In the genomic region with DNA sequence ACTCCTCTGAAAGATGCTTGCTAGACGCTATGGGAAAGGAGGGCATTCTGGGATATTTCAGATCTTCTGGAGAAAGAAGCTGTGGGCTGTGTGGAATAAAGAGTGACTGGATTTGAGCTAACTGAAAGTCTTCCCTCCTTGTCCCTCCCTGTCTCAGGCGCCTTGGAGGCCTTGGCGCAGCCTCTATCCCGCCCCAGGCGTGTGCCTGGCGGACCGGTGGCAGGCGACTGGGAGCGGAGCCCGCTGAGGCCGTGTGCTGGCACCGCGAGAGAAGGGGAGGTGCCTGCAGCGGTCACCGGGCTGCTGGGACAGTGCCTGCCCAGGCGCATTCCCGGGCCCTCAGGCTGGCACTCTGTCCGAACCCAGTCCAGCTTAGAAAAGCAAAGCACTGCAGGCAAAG, we compare ENCODE assay signal across 8 mouse cellular contexts. TPM values are rescaled to one million over a fixed set of nuclear protein-coding genes. Genes with fewer than 3 reads are reported as not detected.
DNase-seq lines count a peak whose midpoint lies in the region; ATAC-seq and TF ChIP-seq lines count a peak whose summit lies in the region.

No protein-coding gene starts in this region.

- peak; percentile 48; the same call in 1 of the 2 replicates for ATAC-seq in lung, embryonic 16.5 days (ENCODE audit: low read depth)
- ATAC-seq in heart, embryonic 12.5 days (ENCODE audit: insufficient number of reproducible peaks, low FRiP score): no peak
- 0 out of 2 replicates have a peak, but pooled peaks have one; percentile 13 for ATAC-seq in kidney, embryonic 15.5 days (replicated peaks; ENCODE audit: low FRiP score)
- peak; percentile 42; the same call in 1 of the 2 replicates for ATAC-seq in midbrain, embryonic 12.5 days (ENCODE audit: low FRiP score, low read depth)

- no peak for DNase-seq in lung, adult 2 months
- peak; percentile 50 for DNase-seq in embryonic facial prominence, embryonic 10.5 days (ENCODE audit: low spot score)
- DNase-seq in spleen, adult 18-20 months: no peak
- DNase-seq in thymus, postnatal 36 days: no peak

- peak overlapping the region; percentile 40 for H3K4me2 ChIP-seq in lung, embryonic 16.5 days (ENCODE audit: low read depth, low read length)
- H3K4me2 ChIP-seq in heart, embryonic 12.5 days: peak overlapping the region; percentile 98
- peak overlapping the region; percentile 99 for H3K4me2 ChIP-seq in kidney, embryonic 15.5 days
- H3K4me2 ChIP-seq in midbrain, embryonic 12.5 days (replicated peaks): peak overlapping the region; percentile 62

- no peak for TF ChIP-seq POLR2A in lung, adult 2 months (IDR thresholded peaks at IDR 0.05; ENCODE audit: borderline replicate concordance, extremely low read depth, low read depth, low read length)

- H3K27ac ChIP-seq in lung, embryonic 16.5 days (ENCODE audit: low read length): no peak overlapping the region
- H3K27ac ChIP-seq in embryonic facial prominence, embryonic 10.5 days (replicated peaks): no peak overlapping the region; the same call in 1 of the 2 replicates
- H3K27ac ChIP-seq in heart, embryonic 12.5 days (ENCODE audit: poor library complexity, severe bottlenecking): no peak overlapping the region
- no peak overlapping the region for H3K27ac ChIP-seq in kidney, embryonic 15.5 days
- H3K27ac ChIP-seq in midbrain, embryonic 12.5 days (replicated peaks): peak overlapping the region; percentile 98

- H3K9ac ChIP-seq in lung, embryonic 16.5 days (ENCODE audit: low read length): 0 out of 2 replicates have a peak overlapping the region, but pooled peaks have one; percentile 15
- no peak overlapping the region for H3K9ac ChIP-seq in heart, embryonic 12.5 days
- no peak overlapping the region for H3K9ac ChIP-seq in kidney, embryonic 15.5 days
- peak overlapping the region; percentile 98 for H3K9ac ChIP-seq in midbrain, embryonic 12.5 days (replicated peaks)

- under 1% methylated on average over 18 of the region's 18 CpGs for WGBS in lung, embryonic 16.5 days
- 2% methylated on average over 18 of the region's 18 CpGs for WGBS in lung, adult 2 months
- WGBS in embryonic facial prominence, embryonic 10.5 days: 0% methylated on average over 18 of the region's 18 CpGs
- WGBS in heart, embryonic 12.5 days: 1% methylated on average over 18 of the region's 18 CpGs
- under 1% methylated on average over 18 of the region's 18 CpGs for WGBS in kidney, embryonic 15.5 days
- WGBS in midbrain, embryonic 12.5 days: under 1% methylated on average over 15 of the region's 18 CpGs

- H3K9me3 ChIP-seq in lung, embryonic 16.5 days (ENCODE audit: control insufficient read depth, low read length): peaks cover 6% of the 10 kb centered on the region
- H3K9me3 ChIP-seq in embryonic facial prominence, embryonic 10.5 days: peaks cover 6% of the 10 kb centered on the region; the same call in 1 of the 2 replicates
- 0 out of 2 replicates have a peak, but pooled peaks cover 3% of the 10 kb centered on the region for H3K9me3 ChIP-seq in heart, embryonic 12.5 days (replicated peaks)
- peaks cover 5% of the 10 kb centered on the region; the same call in 1 of the 2 replicates for H3K9me3 ChIP-seq in kidney, embryonic 15.5 days (replicated peaks)
- no peaks in the 10 kb centered on the region; the same call in 1 of the 2 replicates for H3K9me3 ChIP-seq in midbrain, embryonic 12.5 days

- H3K27me3 ChIP-seq in lung, embryonic 16.5 days (ENCODE audit: control insufficient read depth, insufficient read depth, low read depth, low read length): peaks cover 72% of the 10 kb centered on the region
- peaks cover 99% of the 10 kb centered on the region for H3K27me3 ChIP-seq in embryonic facial prominence, embryonic 10.5 days (replicated peaks; ENCODE audit: low read depth, poor library complexity, severe bottlenecking)
- H3K27me3 ChIP-seq in heart, embryonic 12.5 days (replicated peaks): peaks cover 94% of the 10 kb centered on the region
- H3K27me3 ChIP-seq in kidney, embryonic 15.5 days: peaks cover 93% of the 10 kb centered on the region
- peaks cover 42% of the 10 kb centered on the region for H3K27me3 ChIP-seq in midbrain, embryonic 12.5 days

- no peak for TF ChIP-seq CTCF in lung, adult 2 months (IDR thresholded peaks at IDR 0.05; ENCODE audit: insufficient read depth, low read length)

- H3K4me3 ChIP-seq in lung, embryonic 16.5 days (ENCODE audit: low read length): peak overlapping the region; percentile 22; the same call in 1 of the 2 replicates
- H3K4me3 ChIP-seq in lung, adult 2 months (replicated peaks; ENCODE audit: extremely low read depth, low read depth, low read length): no peak overlapping the region
- H3K4me3 ChIP-seq in embryonic facial prominence, embryonic 10.5 days: peak overlapping the region; percentile 74
- peak overlapping the region; percentile 64 for H3K4me3 ChIP-seq in heart, embryonic 12.5 days
- peak overlapping the region; percentile 61 for H3K4me3 ChIP-seq in kidney, embryonic 15.5 days (replicated peaks)
- H3K4me3 ChIP-seq in midbrain, embryonic 12.5 days: peak overlapping the region; percentile 94

- H3K36me3 ChIP-seq in lung, embryonic 16.5 days (ENCODE audit: control insufficient read depth, insufficient read depth, low read length): no peaks in the 10 kb centered on the region
- no peaks in the 10 kb centered on the region for H3K36me3 ChIP-seq in embryonic facial prominence, embryonic 10.5 days (replicated peaks)
- H3K36me3 ChIP-seq in heart, embryonic 12.5 days: no peaks in the 10 kb centered on the region
- no peaks in the 10 kb centered on the region for H3K36me3 ChIP-seq in kidney, embryonic 15.5 days
- H3K36me3 ChIP-seq in midbrain, embryonic 12.5 days: no peaks in the 10 kb centered on the region

- H3K4me1 ChIP-seq in lung, embryonic 16.5 days (replicated peaks; ENCODE audit: control insufficient read depth, insufficient read depth, low read length): peaks cover 12% of the 10 kb centered on the region; the same call in 1 of the 2 replicates
- H3K4me1 ChIP-seq in lung, adult 2 months (ENCODE audit: control insufficient read depth, insufficient read depth, low read length): no peaks in the 10 kb centered on the region; the same call in 1 of the 2 replicates
- peaks cover 39% of the 10 kb centered on the region for H3K4me1 ChIP-seq in embryonic facial prominence, embryonic 10.5 days
- peaks cover 17% of the 10 kb centered on the region for H3K4me1 ChIP-seq in heart, embryonic 12.5 days (replicated peaks)
- peaks cover 33% of the 10 kb centered on the region for H3K4me1 ChIP-seq in kidney, embryonic 15.5 days
- peaks cover 31% of the 10 kb centered on the region for H3K4me1 ChIP-seq in midbrain, embryonic 12.5 days

RNA-seq across cellular contexts. Expression of gene Ascl1, which starts 1.1 kb away (rescaled TPM):
- polyA plus RNA-seq in lung, embryonic 16.5 days (2015; fragmentation: Nextera tagmentation; extraction: Ambion mirVana): 0.75 and 0.99 TPM in 2 replicates
- polyA plus RNA-seq in lung, adult 2 months (2012; rRNA removed): 0.98 and 1.5 TPM in 2 replicates
- polyA plus RNA-seq in embryonic facial prominence, embryonic 10.5 days (2016; fragmentation: Nextera tagmentation; extraction: Ambion mirVana): 4.8 and 5.7 TPM in 2 replicates
- polyA plus RNA-seq in heart, embryonic 12.5 days (2016; fragmentation: Nextera tagmentation; extraction: Ambion mirVana): 0.19 TPM in 1 of 2 replicates, not detected in the other
- 1.1 and 1.4 TPM in 2 replicates for polyA plus RNA-seq in kidney, embryonic 15.5 days (2015; fragmentation: Nextera tagmentation; extraction: Ambion mirVana)
- polyA plus RNA-seq in midbrain, embryonic 12.5 days (2016; fragmentation: Nextera tagmentation; extraction: Ambion mirVana): 113 and 124 TPM in 2 replicates

RNA-seq across cellular contexts. Expression of gene Pah, which starts 27.0 kb away (rescaled TPM):
- polyA plus RNA-seq in lung, embryonic 16.5 days (2015; fragmentation: Nextera tagmentation; extraction: Ambion mirVana): 0.16 and 0.73 TPM in 2 replicates
- 0.25 TPM in 1 of 2 replicates, not detected in the other for polyA plus RNA-seq in lung, adult 2 months (2012; rRNA removed)
- polyA plus RNA-seq in embryonic facial prominence, embryonic 10.5 days (2016; fragmentation: Nextera tagmentation; extraction: Ambion mirVana): not detected in 2 replicates
- polyA plus RNA-seq in heart, embryonic 12.5 days (2016; fragmentation: Nextera tagmentation; extraction: Ambion mirVana): not detected in 2 replicates
- 3.1 and 3.3 TPM in 2 replicates for polyA plus RNA-seq in kidney, embryonic 15.5 days (2015; fragmentation: Nextera tagmentation; extraction: Ambion mirVana)
- 0.27 TPM in 1 of 2 replicates, not detected in the other for polyA plus RNA-seq in midbrain, embryonic 12.5 days (2016; fragmentation: Nextera tagmentation; extraction: Ambion mirVana)

Comparison
In these comparisons a context has a peak if more than half of its experiments do, and no peak if none do; other contexts are left out.
1. H3K4me2 ChIP-seq: peak in every context shown above with its lines; median percentile 99 in kidney, embryonic 15.5 days; 98 in heart, embryonic 12.5 days; 62 in midbrain, embryonic 12.5 days; 40 in lung, embryonic 16.5 days.
2. H3K9ac ChIP-seq: peak in lung, embryonic 16.5 days (single experiment) and midbrain, embryonic 12.5 days (single experiment); none in heart, embryonic 12.5 days (single experiment) and kidney, embryonic 15.5 days (single experiment).
3. RNA of gene Ascl1, which starts 1.1 kb away (polyA plus RNA-seq): 113 to 124 TPM in midbrain, embryonic 12.5 days; 4.8 to 5.7 TPM in embryonic facial prominence, embryonic 10.5 days, 1.1 to 1.4 TPM in kidney, embryonic 15.5 days, 0.75 to 0.99 TPM in lung, embryonic 16.5 days, 0.98 to 1.5 TPM in lung, adult 2 months and 0.19 TPM in heart, embryonic 12.5 days; every median in the first group is over 10 times any median in the second.